Comparison of ENCODE assay signal across 17 mouse cellular contexts in the genomic region with DNA sequence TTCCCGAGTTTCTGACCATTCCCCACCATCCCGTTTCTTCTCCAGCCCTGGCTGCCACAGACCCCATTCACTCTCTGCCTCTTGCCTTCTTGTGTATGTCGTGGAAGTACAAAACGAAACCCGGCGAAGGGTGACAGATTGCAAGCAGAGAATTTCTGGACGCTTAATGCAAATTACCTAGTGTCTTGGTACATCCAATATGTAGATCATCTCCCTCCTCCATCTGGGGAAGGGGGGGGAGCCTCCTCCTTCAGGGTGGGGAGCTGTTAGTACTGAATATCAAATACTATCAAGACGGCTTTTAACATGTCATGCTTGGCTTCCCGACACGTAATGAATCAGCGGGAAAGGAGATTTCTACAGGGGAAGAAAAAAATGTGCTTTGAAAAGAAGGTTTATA.
DNase-seq lines count a peak whose midpoint lies in the region; ATAC-seq and TF ChIP-seq lines count a peak whose summit lies in the region.
"Had no signal": no experiment of that assay in that cellular context is flagged by ENCODE, and none has a peak within 500 bp of the region (broad histone marks: within the 10 kb centered on the region; RNA-seq: fewer than 3 reads in every experiment).

No protein-coding gene starts in this region.

- H3K4me2 ChIP-seq in forebrain, embryonic 14.5 days (ENCODE audit: low read length), result 0 out of 2 replicates have a peak overlapping the region, but pooled peaks have one; percentile 1
- H3K4me2 ChIP-seq in hindbrain, embryonic 16.5 days (ENCODE audit: low read length), result no peak overlapping the region
- H3K4me2 ChIP-seq: embryonic facial prominence, embryonic 12.5 days; heart, embryonic 15.5 days; limb, embryonic 12.5 days; liver, embryonic 13.5 days had no signal

- WGBS in forebrain, embryonic 14.5 days, result 46% methylated on average over 11 of the region's 11 CpGs
- WGBS in hindbrain, embryonic 16.5 days, result 44% methylated on average over 11 of the region's 11 CpGs

- H3K27ac ChIP-seq in forebrain, embryonic 14.5 days (ENCODE audit: low read depth, low read length), result peak overlapping the region; percentile 72
- H3K27ac ChIP-seq in hindbrain, embryonic 16.5 days (ENCODE audit: low read depth, low read length), result 0 out of 2 replicates have a peak overlapping the region, but pooled peaks have one; percentile 18
- H3K27ac ChIP-seq: embryonic facial prominence, embryonic 12.5 days; heart, embryonic 15.5 days; left cerebral cortex, adult 2 months; limb, embryonic 12.5 days; liver, embryonic 13.5 days had no signal

- H3K4me1 ChIP-seq in forebrain, embryonic 14.5 days (ENCODE audit: control insufficient read depth, insufficient read depth, low read length), result peaks cover 27% of the 10 kb centered on the region
- peaks cover 17% of the 10 kb centered on the region for H3K4me1 ChIP-seq in hindbrain, embryonic 16.5 days (ENCODE audit: control insufficient read depth, insufficient read depth, low read depth, low read length)
- H3K4me1 ChIP-seq: embryonic facial prominence, embryonic 12.5 days; liver, embryonic 13.5 days had no signal

- peak; percentile 73 for DNase-seq in layer of hippocampus, adult 9-11 months
- DNase-seq in layer of hippocampus, postnatal 25 days (ENCODE audit: extremely low spot score in 1 of 2, low spot score in 1 of 2), result no peak
- peak; percentile 91 for DNase-seq in brain, embryonic 14.5 days (ENCODE audit: low read depth)
- DNase-seq in forebrain, embryonic 14.5 days (ENCODE audit: low spot score), result peak; percentile 85
- no peak for DNase-seq in heart, adult 8-10 months (ENCODE audit: low spot score)
- DNase-seq in embryo, embryonic 10 days (ENCODE audit: low spot score), result no peak
- DNase-seq: adrenal gland, postnatal 10 days; cerebellum, adult 2 months; kidney, adult 8-10 months; kidney, postnatal 36 days; liver, embryonic 13.5 days had no signal

- no peak overlapping the region for H3K9ac ChIP-seq in forebrain, embryonic 14.5 days (ENCODE audit: low read length)
- peak overlapping the region; percentile 11; the same call in 1 of the 2 replicates for H3K9ac ChIP-seq in hindbrain, embryonic 16.5 days (ENCODE audit: low read depth, low read length)
- H3K9ac ChIP-seq: embryonic facial prominence, embryonic 12.5 days; heart, embryonic 15.5 days; limb, embryonic 12.5 days; liver, embryonic 13.5 days had no signal

- H3K9me3 ChIP-seq in forebrain, embryonic 14.5 days (replicated peaks; ENCODE audit: control insufficient read depth, low read length), result no peaks in the 10 kb centered on the region
- no peaks in the 10 kb centered on the region for H3K9me3 ChIP-seq in hindbrain, embryonic 16.5 days (ENCODE audit: control insufficient read depth, low read length)
- H3K9me3 ChIP-seq: embryonic facial prominence, embryonic 12.5 days; heart, embryonic 15.5 days; limb, embryonic 12.5 days; liver, embryonic 13.5 days had no signal

- no peaks in the 10 kb centered on the region for H3K36me3 ChIP-seq in forebrain, embryonic 14.5 days (ENCODE audit: control insufficient read depth, insufficient read depth, low read length)
- H3K36me3 ChIP-seq in hindbrain, embryonic 16.5 days (ENCODE audit: control insufficient read depth, insufficient read depth, low read length), result no peaks in the 10 kb centered on the region
- H3K36me3 ChIP-seq: embryonic facial prominence, embryonic 12.5 days; heart, embryonic 15.5 days; limb, embryonic 12.5 days; liver, embryonic 13.5 days had no signal

- H3K27me3 ChIP-seq in forebrain, embryonic 14.5 days (replicated peaks; ENCODE audit: control insufficient read depth, insufficient read depth, low read length), result no peaks in the 10 kb centered on the region
- no peaks in the 10 kb centered on the region for H3K27me3 ChIP-seq in hindbrain, embryonic 16.5 days (replicated peaks; ENCODE audit: control insufficient read depth, insufficient read depth, low read length)

- no peak overlapping the region for H3K4me3 ChIP-seq in forebrain, embryonic 14.5 days (ENCODE audit: low read depth, low read length)
- H3K4me3 ChIP-seq in hindbrain, embryonic 16.5 days (ENCODE audit: low read length), result no peak overlapping the region
- H3K4me3 ChIP-seq: embryonic facial prominence, embryonic 12.5 days; heart, embryonic 15.5 days; left cerebral cortex, adult 2 months; limb, embryonic 12.5 days; liver, embryonic 13.5 days had no signal

- peak; percentile 72 for ATAC-seq in forebrain, embryonic 14.5 days
- ATAC-seq in hindbrain, embryonic 16.5 days, result no peak; the same call in 1 of the 2 replicates
- ATAC-seq in inflammation-experienced regulatory T-cells, adult 6 months, result no peak

- no peak for TF ChIP-seq POLR2A in brain, embryonic 14.5 days (IDR thresholded peaks at IDR 0.05; ENCODE audit: borderline replicate concordance, extremely low read depth, insufficient read depth, insufficient read length, poor library complexity, severe bottlenecking)

- TF ChIP-seq CTCF in brain, embryonic 14.5 days (IDR thresholded peaks at IDR 0.05; ENCODE audit: borderline replicate concordance, extremely low read depth, insufficient read depth, insufficient read length), result no peak

Comparison
In these comparisons a context has a peak if more than half of its experiments do, and no peak if none do; other contexts are left out.
1. DNase-seq: peak in layer of hippocampus, adult 9-11 months (single experiment), brain, embryonic 14.5 days (single experiment) and forebrain, embryonic 14.5 days (single experiment); none in layer of hippocampus, postnatal 25 days (0 of 2), heart, adult 8-10 months (single experiment) and embryo, embryonic 10 days (single experiment).